Mouse (Mus musculus): Measurements from ENCODE around the gene Gm11111.

GRCm38 (mm10) chr5:98523783-98524182, 28.7 kb upstream of the Gm11111 start:
- TF ChIP-seq CTCF (IDR thresholded peaks at IDR 0.05; ENCODE audit: insufficient read depth, low read length) (no peak), POLR2A (IDR thresholded peaks at IDR 0.05; ENCODE audit: borderline replicate concordance, extremely low read depth, low read depth, low read length) (no peak)

All from lung, adult 2 months (tissue).